Mouse (Mus musculus): ENCODE results near the gene Dynlt1f.

- TF ChIP-seq GATA1 (IDR thresholded peaks at IDR 0.05; ENCODE audit: borderline replicate concordance, low read length) = no peak
- TF ChIP-seq FLI1 (IDR thresholded peaks at IDR 0.05; ENCODE audit: low read length) = no peak
Observed at GRCm38 (mm10) chr17:6636861-6637260, 18.8 kb downstream of the Dynlt1f start.
